Mouse (Mus musculus): ENCODE data around the gene Cyp4f15. TPM values are rescaled to one million over a fixed set of nuclear protein-coding genes. Genes with fewer than 3 reads are reported as not detected.

Gene Cyp4f15
- polyA plus RNA-seq (2012; fragmentation: generic; extraction: Trizol) = not detected

DNA sequence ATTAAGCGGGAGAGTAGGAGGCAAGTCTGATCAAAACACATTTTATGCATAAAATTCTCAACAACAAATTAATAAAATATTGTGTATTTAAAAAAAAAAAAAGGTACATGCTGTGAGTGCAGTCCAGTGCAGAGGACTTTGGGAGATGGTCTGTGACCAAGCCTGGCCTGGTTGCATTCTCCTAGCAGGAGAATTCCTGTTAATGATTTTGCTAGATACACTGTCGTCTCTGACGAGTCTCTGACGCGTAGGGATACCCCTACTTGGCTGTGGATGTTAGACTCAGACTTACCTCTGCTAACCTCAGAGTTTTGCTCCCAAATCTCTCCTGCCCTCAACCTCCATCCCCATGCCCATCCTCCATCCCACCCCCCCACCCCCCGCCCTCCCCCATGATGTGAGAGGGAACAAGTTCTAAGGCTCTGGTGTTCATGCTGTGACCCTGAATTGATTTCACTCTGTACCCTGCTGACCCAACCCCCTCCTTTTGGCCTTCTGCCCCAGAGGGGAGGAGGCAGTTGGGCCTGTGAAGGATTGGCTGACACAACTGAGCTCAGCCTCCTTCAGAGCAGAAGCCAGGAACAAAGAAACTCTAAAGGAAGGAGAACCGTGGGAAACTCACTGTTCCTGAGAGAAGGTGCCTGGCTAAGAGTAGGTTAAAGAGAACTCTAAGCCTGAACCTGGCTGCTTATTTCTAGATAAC, at the start of gene Cyp4f15:
Cyp4f15 (plus strand) TSS at position 580 of the 703 bp plus-strand sequence.

DNA sequence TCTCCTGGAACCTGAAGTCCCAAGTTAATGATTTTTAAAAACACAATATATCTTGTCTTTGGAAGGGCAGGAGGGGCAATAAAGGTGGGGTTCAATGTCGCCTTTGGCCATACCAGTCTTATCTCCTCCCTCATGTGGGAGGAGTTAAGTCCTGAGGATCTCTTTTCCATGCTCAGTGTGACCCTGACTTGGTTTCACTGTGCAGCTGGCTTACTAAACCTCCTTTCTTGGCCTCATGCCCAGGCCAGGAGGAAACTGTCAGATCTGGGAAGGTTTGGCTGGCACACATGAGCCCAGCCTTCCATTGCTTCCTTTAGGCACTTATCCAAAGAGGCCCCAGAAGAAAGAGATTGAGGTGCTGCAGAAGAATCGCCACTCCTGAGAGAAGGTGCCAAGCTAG, 26.7 kb upstream of the Cyp4f15 start, which contains the start of gene Cyp4f40:
Cyp4f40 (plus strand) TSS at position 189 of the 400 bp plus-strand sequence.

Other genes with a start within 250 kb of the Cyp4f15 start
- gene Cyp4f39, start 232.9 kb upstream of the Cyp4f15 start, polyA plus RNA-seq (2012; fragmentation: generic; extraction: Trizol) = not detected
- gene Cyp4f17, start 179.6 kb upstream of the Cyp4f15 start, polyA plus RNA-seq (2012; fragmentation: generic; extraction: Trizol) = 1 to 10 TPM in 1 of 2 experiments, under 1 TPM in 1; 0.28 to 6.4 TPM
- 10 to 100 TPM; 20.4 to 28.3 TPM for gene Cyp4f16, start 149.1 kb upstream of the Cyp4f15 start, polyA plus RNA-seq (2012; fragmentation: generic; extraction: Trizol)
- gene Cyp4f37, start 64.3 kb upstream of the Cyp4f15 start, polyA plus RNA-seq (2012; fragmentation: generic; extraction: Trizol) = not detected
- gene Cyp4f40, start 26.7 kb upstream of the Cyp4f15 start, polyA plus RNA-seq (2012; fragmentation: generic; extraction: Trizol) = not detected
- gene Zfp871, start 102.7 kb downstream of the Cyp4f15 start, polyA plus RNA-seq (2012; fragmentation: generic; extraction: Trizol) = 1 to 10 TPM in 1 of 2 experiments, under 1 TPM in 1; 0.13 to 2.0 TPM
- gene Zfp811, start 124.3 kb downstream of the Cyp4f15 start, polyA plus RNA-seq (2012; fragmentation: generic; extraction: Trizol) = under 1 TPM in 1 of 2 experiments, not detected in 1; 0.21 TPM
- gene Zfp799, start 144.6 kb downstream of the Cyp4f15 start, polyA plus RNA-seq (2012; fragmentation: generic; extraction: Trizol) = 1 to 10 TPM in 1 of 2 experiments, under 1 TPM in 1; 0.15 to 2.8 TPM
- 1 to 10 TPM in 1 of 2 experiments, under 1 TPM in 1; 0.12 to 2.0 TPM for gene Zfp870, start 206.0 kb downstream of the Cyp4f15 start, polyA plus RNA-seq (2012; fragmentation: generic; extraction: Trizol)
- gene Cyp4f14, start 231.7 kb downstream of the Cyp4f15 start, polyA plus RNA-seq (2012; fragmentation: generic; extraction: Trizol) = 1 to 10 TPM in 1 of 2 experiments, under 1 TPM in 1; 0.01 to 2.3 TPM